Mouse (Mus musculus) limb, embryonic 14.5 days (tissue): ENCODE results near the gene Akt2. TPM values are rescaled to one million over a fixed set of nuclear protein-coding genes. Genes with fewer than 3 reads are reported as not detected.
A peak's percentile ranks its signal among the peaks of the same experiment; 100 is the strongest.

ENCODE experiments used
- ATAC-seq: fragments of 200-750 bp; cut with Nextera tagmentation; 2 replicates; pipeline ENCODE4 v1.8.0; 2017; ENCODE audit warnings: low read depth, moderate number of reproducible peaks, moderate TSS enrichment; ENCODE audit not compliant: low FRiP score
- DNase-seq: peaks from one replicate; pipeline ENCODE4 v3.0.0-alpha.2; 2015; ENCODE audit warnings: low spot score
- H3K27ac ChIP-seq: fragments of 300-500 bp; sonication (generic); replicated peaks from 2 replicates; pipeline ENCODE4 v1.5.1; 2014; ENCODE audit warnings: low read depth, mild to moderate bottlenecking, low read length, moderate library complexity, mixed read lengths
- H3K27me3 ChIP-seq: fragments of 300-500 bp; sonication (generic); 2 replicates; pipeline ENCODE4 v1.6.1; 2014; ENCODE audit warnings: low read length, mixed read lengths; ENCODE audit not compliant: control insufficient read depth, insufficient read depth
- H3K36me3 ChIP-seq: fragments of 300-500 bp; sonication (generic); 2 replicates; pipeline ENCODE4 v1.6.1; 2014; ENCODE audit warnings: mild to moderate bottlenecking, low read length, moderate library complexity, mixed read lengths; ENCODE audit not compliant: control insufficient read depth, insufficient read depth
- H3K4me1 ChIP-seq: fragments of 300-500 bp; sonication (generic); 2 replicates; pipeline ENCODE4 v1.6.1; 2014; ENCODE audit warnings: antibody characterized with exemption, low read length, mixed read lengths; ENCODE audit not compliant: control insufficient read depth, insufficient read depth
- H3K4me2 ChIP-seq: fragments of 300-500 bp; sonication (generic); replicated peaks from 2 replicates; pipeline ENCODE4 v1.6.1; 2014; ENCODE audit warnings: low read depth, mild to moderate bottlenecking, low read length, moderate library complexity; ENCODE audit not compliant: severe bottlenecking
- H3K4me3 ChIP-seq: fragments of 300-500 bp; sonication (generic); replicated peaks from 2 replicates; pipeline ENCODE4 v1.5.1; 2014; ENCODE audit warnings: low read length
- H3K9ac ChIP-seq: fragments of 300-500 bp; sonication (generic); 2 replicates; pipeline ENCODE4 v1.6.1; 2014; ENCODE audit warnings: mild to moderate bottlenecking, low read depth, low read length, moderate library complexity; ENCODE audit not compliant: severe bottlenecking
- H3K9me3 ChIP-seq: fragments of 300-500 bp; sonication (generic); 2 replicates; pipeline ENCODE4 v1.6.1; 2016; ENCODE audit warnings: low read length; ENCODE audit not compliant: control insufficient read depth
- POLR2A ChIP-seq: fragments of 200-500 bp; IDR thresholded peaks from 2 replicates; pipeline ENCODE4 v1.8.0; 2012; ENCODE audit warnings: inconsistent platforms, mild to moderate bottlenecking, moderate library complexity, borderline replicate concordance; ENCODE audit not compliant: insufficient read depth, insufficient read length; ENCODE audit errors: extremely low read depth
- WGBS: fragments of 180-500 bp; shearing (Covaris S2); extraction: QIAGEN DNeasy Blood & Tissue Kit; methylation state at CpG from one replicate; pipeline ENCODE4 v1.1.7; 2014; 5-methylcytosine and 5-hydroxymethylcytosine counted together
- polyA plus RNA-seq, 2 experiments: library from polyadenylated mRNA; depleted of rRNA in 1 of 2; stranded (reverse) in 1 of 2; unstranded in 1 of 2; fragments of >200 nt; fragmentation: Nextera tagmentation in 1 of 2; extraction: Ambion mirVana in 1 of 2; gene quantifications; 2 replicates each; pipeline versions ENCODE4 v1.2.1 to v1.2.3; 2012 to 2014

Akt2 gene
- polyA plus RNA-seq (2012; rRNA removed) (96.6 and 110 TPM in 2 replicates), polyA plus RNA-seq (2014; fragmentation: Nextera tagmentation; extraction: Ambion mirVana) (112 and 119 TPM in 2 replicates)

- Histone ChIP-seq H3K27ac (peak within 1 kb of the TSS; percentile 98), H3K9me3 (no peaks in the 10 kb centered on the region), H3K36me3 (no peaks in the 10 kb centered on the region), H3K9ac (peak within 1 kb of the TSS; percentile 90), H3K4me3 (peak within 1 kb of the TSS; percentile 79), H3K4me2 (peak within 1 kb of the TSS; percentile 64), H3K27me3 (no peaks in the 10 kb centered on the region), H3K4me1 (peaks cover 8% of the 10 kb centered on the region; the same call in 1 of the 2 replicates)
- 0 out of 2 replicates have a peak, but pooled peaks have one; percentile 45 for TF ChIP-seq POLR2A
- DNase-seq (peak; percentile 97), ATAC-seq (peak; percentile 93)
- 6% methylated on average over 36 of the region's 71 CpGs for WGBS
Observed at GRCm38 (mm10) chr7:27591266-27592216, at the start of gene Akt2. Akt2 (plus strand) TSS chr7:27591552.

- Histone ChIP-seq H3K36me3 (peaks cover 31% of the 10 kb centered on the region), H3K4me2 (peak overlapping the region; percentile 71), H3K4me1 (peaks cover 10% of the 10 kb centered on the region; the same call in 1 of the 2 replicates), H3K27ac (no peak overlapping the region), H3K4me3 (peak overlapping the region; percentile 54), H3K27me3 (no peaks in the 10 kb centered on the region), H3K9me3 (no peaks in the 10 kb centered on the region), H3K9ac (peak overlapping the region; percentile 59)
- ATAC-seq (no peak), DNase-seq (no peak)
- 54% methylated on average over 5 of the region's 5 CpGs for WGBS
- no peak for TF ChIP-seq POLR2A
Observed at GRCm38 (mm10) chr7:27541922-27542321, 49.4 kb upstream of the Akt2 start.

- H3K4me3 ChIP-seq = peak overlapping the region; percentile 54
- TF ChIP-seq POLR2A = 0 out of 2 replicates have a peak, but pooled peaks have one; percentile 43
- H3K4me2 ChIP-seq = peak overlapping the region; percentile 71
- peak; percentile 89 for DNase-seq
- peaks cover 25% of the 10 kb centered on the region for H3K36me3 ChIP-seq
- peak overlapping the region; percentile 59 for H3K9ac ChIP-seq
- 2% methylated on average over 30 of the region's 30 CpGs for WGBS
- no peak overlapping the region for H3K27ac ChIP-seq
- H3K9me3 ChIP-seq = no peaks in the 10 kb centered on the region
- H3K27me3 ChIP-seq = no peaks in the 10 kb centered on the region
- peak; percentile 93 for ATAC-seq
- peaks cover 10% of the 10 kb centered on the region; the same call in 1 of the 2 replicates for H3K4me1 ChIP-seq
Observed at GRCm38 (mm10) chr7:27542392-27543033, 48.8 kb upstream of the Akt2 start.

- 56% methylated on average over 6 of the region's 6 CpGs for WGBS
- no peak for TF ChIP-seq POLR2A
- peak overlapping the region; percentile 59; the same call in 1 of the 2 replicates for H3K9ac ChIP-seq
- peak overlapping the region; percentile 54 for H3K4me3 ChIP-seq
- DNase-seq (no peak), ATAC-seq (peak; percentile 16; the same call in 1 of the 2 replicates)
- H3K27me3 ChIP-seq = no peaks in the 10 kb centered on the region
- no peaks in the 10 kb centered on the region for H3K9me3 ChIP-seq
- peaks cover 10% of the 10 kb centered on the region; the same call in 1 of the 2 replicates for H3K4me1 ChIP-seq
- H3K4me2 ChIP-seq = peak overlapping the region; percentile 71
- H3K36me3 ChIP-seq = peaks cover 20% of the 10 kb centered on the region
- H3K27ac ChIP-seq = no peak overlapping the region
Observed at GRCm38 (mm10) chr7:27543065-27543464, 48.3 kb upstream of the Akt2 start.

GRCm38 (mm10) chr7:27543851-27544250, 47.5 kb upstream of the Akt2 start:
- TF ChIP-seq POLR2A = no peak
- Histone ChIP-seq H3K9me3 (no peaks in the 10 kb centered on the region), H3K4me2 (no peak overlapping the region), H3K4me3 (no peak overlapping the region), H3K4me1 (peaks cover 10% of the 10 kb centered on the region; the same call in 1 of the 2 replicates), H3K27me3 (no peaks in the 10 kb centered on the region), H3K27ac (no peak overlapping the region), H3K9ac (no peak overlapping the region), H3K36me3 (peaks cover 14% of the 10 kb centered on the region)
- no peak for DNase-seq
- no peak for ATAC-seq
- WGBS = 73% methylated on average over 4 of the region's 4 CpGs
